Mouse (Mus musculus) G1E (cell line): ENCODE results near the gene Naa80.

Experiments used
- CTCF ChIP-seq: IDR thresholded peaks from 2 replicates; pipeline ENCODE4 v1.5.1; 2012; ENCODE audit warnings: low read depth, low read length, inconsistent platforms, mixed read lengths
- GATA1 ChIP-seq: IDR thresholded peaks from 2 replicates; pipeline ENCODE4 v1.6.1; 2012; ENCODE audit warnings: borderline replicate concordance, low read length, inconsistent platforms, mixed read lengths
- GATA2 ChIP-seq: IDR thresholded peaks from 2 replicates; pipeline ENCODE4 v1.6.1; 2012; ENCODE audit warnings: low read depth, low read length, inconsistent platforms, borderline replicate concordance
- POLR2AphosphoS5 ChIP-seq: IDR thresholded peaks from 2 replicates; pipeline ENCODE4 v1.6.1; 2012; ENCODE audit warnings: low read depth, low read length, inconsistent platforms; ENCODE audit not compliant: insufficient replicate concordance
- TAL1 ChIP-seq: conservative IDR thresholded peaks from 2 replicates; pipeline ENCODE4 v1.6.1; 2012; ENCODE audit warnings: low read depth, low read length, inconsistent platforms, mixed read lengths

GRCm38 (mm10) chr9:107598385-107598784 is 19.7 kb downstream of the Naa80 start:
- TF ChIP-seq POLR2AphosphoS5 = no peak
- TF ChIP-seq CTCF = no peak
- TF ChIP-seq GATA1 = no peak
- TF ChIP-seq TAL1 = no peak
- TF ChIP-seq GATA2 = no peak
